ENCODE assay signal across 28 mouse cellular contexts in genomic region chr3:132063374-132063773, GRCm38 (mm10). TPM values are rescaled to one million over a fixed set of nuclear protein-coding genes. Genes with fewer than 3 reads are reported as not detected.
A peak's percentile ranks its signal among the peaks of the same experiment; 100 is the strongest.
DNase-seq lines count a peak whose midpoint lies in the region; TF ChIP-seq lines count a peak whose summit lies in the region.
"Had no signal": no experiment of that assay in that cellular context is flagged by ENCODE, and none has a peak within 500 bp of the region (broad histone marks: within the 10 kb centered on the region; RNA-seq: fewer than 3 reads in every experiment).

No protein-coding gene starts in this region.

- H3K27ac ChIP-seq in bone marrow macrophage, adult 2 months (ENCODE audit: insufficient read depth, low read depth, low read length) = peak overlapping the region; percentile 43; the same call in 1 of the 2 replicates
- H3K27ac ChIP-seq in macrophage = peak overlapping the region; percentile 56
- no peak overlapping the region for H3K27ac ChIP-seq in layer of hippocampus, adult 2 months
- H3K27ac ChIP-seq: embryonic facial prominence, embryonic 10.5 days; embryonic facial prominence, embryonic 13.5 days; forebrain, embryonic 12.5 days; forebrain, embryonic 15.5 days; heart, embryonic 15.5 days; hindbrain, embryonic 10.5 days; hindbrain, embryonic 13.5 days had no signal

- H3K4me1 ChIP-seq in bone marrow macrophage, adult 2 months (ENCODE audit: control insufficient read depth, insufficient read depth, low read length) = peaks cover 23% of the 10 kb centered on the region
- H3K4me1 ChIP-seq: embryonic facial prominence, embryonic 10.5 days; embryonic facial prominence, embryonic 13.5 days; forebrain, embryonic 12.5 days; forebrain, embryonic 15.5 days; heart, embryonic 12.5 days; heart, embryonic 15.5 days; hindbrain, embryonic 10.5 days; hindbrain, embryonic 13.5 days had no signal

- TF ChIP-seq CTCF in bone marrow macrophage, adult 2 months (IDR thresholded peaks at IDR 0.05; ENCODE audit: low read depth, low read length) = no peak
- TF ChIP-seq CTCF in layer of hippocampus, adult 2 months (conservative IDR thresholded peaks at IDR 0.05) = no peak

- H3K36me3 ChIP-seq in macrophage (ENCODE audit: inconsistent target) = no peaks in the 10 kb centered on the region
- H3K36me3 ChIP-seq: embryonic facial prominence, embryonic 10.5 days; embryonic facial prominence, embryonic 13.5 days; forebrain, embryonic 12.5 days; forebrain, embryonic 15.5 days; heart, embryonic 12.5 days; heart, embryonic 15.5 days; hindbrain, embryonic 10.5 days; hindbrain, embryonic 13.5 days had no signal

- TF ChIP-seq POLR2A in bone marrow macrophage, adult 2 months (IDR thresholded peaks at IDR 0.05; ENCODE audit: borderline replicate concordance, low read depth, low read length) = no peak

- no peak overlapping the region for H3K4me3 ChIP-seq in bone marrow macrophage, adult 2 months (ENCODE audit: insufficient read depth, low read length)
- H3K4me3 ChIP-seq in macrophage (ENCODE audit: inconsistent target) = no peak overlapping the region
- no peak overlapping the region for H3K4me3 ChIP-seq in layer of hippocampus, adult 2 months
- H3K4me3 ChIP-seq: embryonic facial prominence, embryonic 10.5 days; embryonic facial prominence, embryonic 13.5 days; erythroblast, embryonic 14.5 days; forebrain, embryonic 12.5 days; forebrain, embryonic 15.5 days; heart, embryonic 12.5 days; heart, embryonic 15.5 days; hindbrain, embryonic 10.5 days; hindbrain, embryonic 13.5 days had no signal

- H3K79me2 ChIP-seq in macrophage (ENCODE audit: inconsistent target) = no peaks in the 10 kb centered on the region

- DNase-seq in kidney, adult 18-20 months = peak; percentile 26
- DNase-seq in kidney, postnatal 14 days = no peak
- peak; percentile 61 for DNase-seq in kidney, adult 9 months
- no peak for DNase-seq in kidney, postnatal 10 days
- DNase-seq in layer of hippocampus, adult 2 months (ENCODE audit: low spot score in 2 of 2) = no peak
- DNase-seq: adrenal gland, adult 8-10 months; adrenal gland, postnatal 25 days; cerebellum, adult 2 months; cerebellum, adult 9-11 months; cerebellum, postnatal 36 days; embryo, embryonic 11 days; gastrocnemius, postnatal 25 days; heart, adult 18-20 months; heart, postnatal 10 days; heart, postnatal 36 days had no signal

- WGBS in macrophage (ENCODE audit: missing documents) = 100% methylated on average over 3 of the region's 3 CpGs

RNA-seq across cellular contexts. Expression of gene Dkk2, which starts 21.7 kb away (rescaled TPM):
- 0.64 and 0.68 TPM in 2 replicates for polyA plus RNA-seq in bone marrow macrophage, adult 2 months (2012; ENCODE audit: insufficient read depth, insufficient read length, missing spikeins)
- total RNA-seq in macrophage (2018; cell fraction: chromatin; rRNA removed) = 1 to 10 TPM in 1 of 26 experiments, under 1 TPM in 10, not detected in 15; 0.12 to 1.5 (median 0.27) TPM
- total RNA-seq in macrophage (2018; cell fraction: cytosol; rRNA removed) = 1 to 10 TPM in 1 of 26 experiments, under 1 TPM in 12, not detected in 13; 0.14 to 1.0 (median 0.58) TPM
- 1 to 10 TPM in 2 of 26 experiments, under 1 TPM in 11, not detected in 13; 0.30 to 1.2 (median 0.64) TPM for total RNA-seq in macrophage (2018; cell fraction: nucleus; rRNA removed)
- 0.14 to 1.3 TPM (median 0.55 TPM) in 3 replicates for polyA plus RNA-seq in macrophage (2018)
- under 1 TPM; 0.22 to 0.46 TPM for total RNA-seq in layer of hippocampus, adult 2 months (2021)
- total RNA-seq: MEL had no signal
- polyA plus RNA-seq: activated CD4-positive, CD25-positive, alpha-beta regulatory T cell, adult 4 months; erythroblast, embryonic 14.5 days had no signal

Comparison
In these comparisons a context has a peak if more than half of its experiments do, and no peak if none do; other contexts are left out.
1. DNase-seq: peak in kidney, adult 18-20 months (single experiment) and kidney, adult 9 months (single experiment); none in kidney, postnatal 14 days (single experiment), kidney, postnatal 10 days (single experiment) and layer of hippocampus, adult 2 months (0 of 2).